Mouse (Mus musculus) liver, embryonic 16.5 days (tissue): ENCODE results near the gene Naa15. TPM values are rescaled to one million over a fixed set of nuclear protein-coding genes. Genes with fewer than 3 reads are reported as not detected.
A peak's percentile ranks its signal among the peaks of the same experiment; 100 is the strongest.
"Not testable (repeated sequence)": the region's sequence is repeated elsewhere in the genome, so short reads cannot be mapped to it uniquely, and the experiment has no call there.

Experiments used
- ATAC-seq: fragments of 200-750 bp; cut with Nextera tagmentation; 2 replicates; pipeline ENCODE4 v1.8.0; 2017; ENCODE audit warnings: low read depth, mild to moderate bottlenecking, moderate number of reproducible peaks, moderate library complexity
- H3K27ac ChIP-seq: fragments of 300-500 bp; sonication (generic); 2 replicates; pipeline ENCODE4 v1.5.1; 2014; ENCODE audit warnings: mild to moderate bottlenecking, low read length
- H3K27me3 ChIP-seq: fragments of 300-500 bp; sonication (generic); 2 replicates; pipeline ENCODE4 v1.6.1; 2014; ENCODE audit warnings: low read depth, low read length, mixed read lengths; ENCODE audit not compliant: control insufficient read depth, insufficient read depth
- H3K36me3 ChIP-seq: fragments of 300-500 bp; sonication (generic); 2 replicates; pipeline ENCODE4 v1.6.1; 2014; ENCODE audit warnings: mild to moderate bottlenecking; ENCODE audit not compliant: control insufficient read depth, insufficient read depth
- H3K4me1 ChIP-seq: fragments of 300-500 bp; sonication (generic); 2 replicates; pipeline ENCODE4 v1.6.1; 2014; ENCODE audit warnings: low read depth, low read length, mixed read lengths; ENCODE audit not compliant: control insufficient read depth
- H3K4me2 ChIP-seq: fragments of 300-500 bp; sonication (generic); 2 replicates; pipeline ENCODE4 v1.6.1; 2014; ENCODE audit warnings: low read depth, low read length, mixed read lengths
- H3K4me3 ChIP-seq: fragments of 300-500 bp; sonication (generic); 2 replicates; pipeline ENCODE4 v1.5.1; 2014; ENCODE audit warnings: low read depth, mild to moderate bottlenecking, low read length
- H3K9ac ChIP-seq: fragments of 300-500 bp; sonication (generic); 2 replicates; pipeline ENCODE4 v1.6.1; 2014; ENCODE audit warnings: low read depth, low read length
- H3K9me3 ChIP-seq: fragments of 300-500 bp; sonication (generic); replicated peaks from 2 replicates; pipeline ENCODE4 v1.6.1; 2016; ENCODE audit warnings: low read length; ENCODE audit not compliant: control insufficient read depth
- WGBS: fragments of 180-500 bp; shearing (Covaris S2); extraction: QIAGEN DNeasy Blood & Tissue Kit; methylation state at CpG from one replicate; pipeline ENCODE4 v1.1.7; 2014; ENCODE audit not compliant: insufficient replicate concordance; 5-methylcytosine and 5-hydroxymethylcytosine counted together
- polyA plus RNA-seq: library from polyadenylated mRNA; unstranded; fragments of >200 nt; fragmentation: Nextera tagmentation; extraction: Ambion mirVana; gene quantifications from 2 replicates; pipeline ENCODE4 v1.2.1, GENCODE M21; 2015

The Naa15 gene
- polyA plus RNA-seq, 1 experiment from 2014 or later, result 16.3 TPM

DNA sequence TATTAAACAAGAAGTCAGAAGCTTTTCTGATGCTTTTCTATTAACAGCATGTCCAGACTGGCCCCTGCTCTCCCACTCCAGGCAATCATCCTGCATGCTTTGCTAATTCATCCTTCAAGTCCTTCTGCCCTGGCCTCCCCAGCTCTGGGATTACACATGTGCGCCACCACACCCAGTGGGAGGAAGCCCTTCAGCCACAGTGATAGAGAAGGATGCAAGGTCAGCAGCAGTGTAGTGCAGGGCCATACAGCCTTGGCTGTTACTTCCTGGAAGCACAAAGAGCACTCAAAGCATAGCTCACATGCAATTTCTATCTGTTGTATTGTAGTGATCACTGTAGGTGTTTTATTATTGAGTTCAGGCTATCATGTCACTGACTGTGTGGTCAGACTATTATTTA is 1.7 kb upstream of the Naa15 start:
- H3K36me3 ChIP-seq, result no peaks in the 10 kb centered on the region
- no peak overlapping the region for H3K9ac ChIP-seq
- no peak overlapping the region for H3K4me3 ChIP-seq
- peaks cover 27% of the 10 kb centered on the region for H3K4me1 ChIP-seq
- H3K4me2 ChIP-seq, result no peak overlapping the region
- WGBS, result 48% methylated on average over 1 of the region's 1 CpGs
- no peak for ATAC-seq
- H3K9me3 ChIP-seq, result no peaks in the 10 kb centered on the region
- no peak overlapping the region for H3K27ac ChIP-seq
- no peaks in the 10 kb centered on the region for H3K27me3 ChIP-seq

GRCm38 (mm10) chr3:51416073-51416363 is 1.1 kb downstream of the Naa15 start:
- Histone ChIP-seq H3K27me3 (no peaks in the 10 kb centered on the region), H3K9me3 (no peaks in the 10 kb centered on the region), H3K4me2 (peak overlapping the region; percentile 82), H3K4me3 (peak overlapping the region; percentile 97), H3K9ac (peak overlapping the region; percentile 97), H3K36me3 (no peaks in the 10 kb centered on the region), H3K4me1 (peaks cover 26% of the 10 kb centered on the region), H3K27ac (peak overlapping the region; percentile 96)
- ATAC-seq, result peak; percentile 53
- under 1% methylated on average over 27 of the region's 30 CpGs for WGBS

- peaks cover 26% of the 10 kb centered on the region for H3K4me1 ChIP-seq
- H3K36me3 ChIP-seq, result no peaks in the 10 kb centered on the region
- ATAC-seq, result peak; percentile 49
- H3K4me3 ChIP-seq, result peak overlapping the region; percentile 97
- peak overlapping the region; percentile 96 for H3K27ac ChIP-seq
- peak overlapping the region; percentile 82 for H3K4me2 ChIP-seq
- H3K9me3 ChIP-seq, result no peaks in the 10 kb centered on the region
- peak overlapping the region; percentile 97 for H3K9ac ChIP-seq
- WGBS, result under 1% methylated on average over 67 of the region's 68 CpGs
- no peaks in the 10 kb centered on the region for H3K27me3 ChIP-seq
These were observed 1.6 kb downstream of the Naa15 start for GRCm38 (mm10) chr3:51416364-51417134.

DNA sequence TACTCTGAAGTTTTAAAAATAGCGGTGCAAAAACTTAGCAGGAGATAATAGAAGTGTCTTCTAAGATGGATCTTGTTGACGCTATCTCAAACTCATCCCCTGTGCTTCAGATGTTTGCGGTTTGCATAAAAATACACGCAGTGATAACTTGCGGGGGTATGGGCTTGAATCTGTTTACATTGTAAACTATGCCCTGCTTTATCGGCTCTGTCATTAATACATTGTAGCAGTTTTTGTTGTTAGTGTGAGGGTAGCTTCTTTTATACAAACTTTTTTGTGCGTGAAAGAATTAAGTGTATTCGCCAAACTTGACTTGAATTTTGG is 2.1 kb downstream of the Naa15 start:
- Histone ChIP-seq H3K9me3 (no peaks in the 10 kb centered on the region), H3K4me1 (peaks cover 26% of the 10 kb centered on the region), H3K4me3 (peak overlapping the region; percentile 97), H3K4me2 (peak overlapping the region; percentile 82), H3K36me3 (no peaks in the 10 kb centered on the region), H3K27ac (peak overlapping the region; percentile 96), H3K27me3 (no peaks in the 10 kb centered on the region), H3K9ac (peak overlapping the region; percentile 97)
- 6% methylated on average over 8 of the region's 8 CpGs for WGBS
- ATAC-seq, result no peak

- no peak for ATAC-seq
These were observed 2.5 kb downstream of the Naa15 start for GRCm38 (mm10) chr3:51417485-51417884.

GRCm38 (mm10) chr3:51417966-51418365 is 3.0 kb downstream of the Naa15 start:
- peak overlapping the region; percentile 23 for H3K4me3 ChIP-seq
- no peaks in the 10 kb centered on the region for H3K27me3 ChIP-seq
- 46% methylated on average over 2 of the region's 2 CpGs for WGBS
- peak overlapping the region; percentile 40; the same call in 1 of the 2 replicates for H3K27ac ChIP-seq
- ATAC-seq, result no peak
- peak overlapping the region; percentile 18; the same call in 1 of the 2 replicates for H3K9ac ChIP-seq
- H3K4me1 ChIP-seq, result peaks cover 25% of the 10 kb centered on the region
- H3K9me3 ChIP-seq, result no peaks in the 10 kb centered on the region
- H3K4me2 ChIP-seq, result peak overlapping the region; percentile 82
- no peaks in the 10 kb centered on the region for H3K36me3 ChIP-seq

More at GRCm38 (mm10) chr3:51417485-51417884, 2.5 kb downstream of the Naa15 start:
- H3K27me3 ChIP-seq, result no peaks in the 10 kb centered on the region
- H3K4me3 ChIP-seq, result peak overlapping the region; percentile 97
- WGBS, result 42% methylated on average over 2 of the region's 2 CpGs
- no peak overlapping the region for H3K27ac ChIP-seq
- H3K9ac ChIP-seq, result no peak overlapping the region; the same call in 1 of the 2 replicates
- H3K4me1 ChIP-seq, result peaks cover 26% of the 10 kb centered on the region
- H3K36me3 ChIP-seq, result no peaks in the 10 kb centered on the region
- H3K4me2 ChIP-seq, result peak overlapping the region; percentile 82
- H3K9me3 ChIP-seq, result no peaks in the 10 kb centered on the region

DNA sequence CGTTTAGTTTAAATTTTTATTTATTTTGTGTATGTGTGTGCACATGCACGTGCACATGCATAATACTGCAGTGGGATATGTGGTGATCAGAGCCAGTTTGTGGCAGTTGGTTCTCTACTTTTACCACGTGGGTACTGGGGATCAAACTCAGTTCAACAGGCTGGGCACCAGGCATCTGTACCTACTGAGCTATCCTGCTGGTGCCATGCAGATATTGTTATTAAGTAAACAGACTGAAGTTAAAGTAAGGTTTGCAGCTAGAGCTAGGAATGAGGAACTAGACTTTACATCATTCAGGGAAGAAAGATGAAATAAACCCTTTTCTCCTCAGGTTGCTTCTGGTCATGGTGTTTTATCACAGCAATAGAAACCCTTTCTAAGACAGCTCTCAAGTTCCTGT is 7.0 kb downstream of the Naa15 start:
- Histone ChIP-seq H3K9me3 (no peaks in the 10 kb centered on the region), H3K27me3 (no peaks in the 10 kb centered on the region), H3K36me3 (no peaks in the 10 kb centered on the region), H3K9ac (no peak overlapping the region), H3K4me2 (no peak overlapping the region), H3K4me3 (no peak overlapping the region), H3K27ac (no peak overlapping the region), H3K4me1 (peaks cover 8% of the 10 kb centered on the region)
- no peak for ATAC-seq
- 45% methylated on average over 3 of the region's 3 CpGs for WGBS

- H3K4me1 ChIP-seq, result no peaks in the 10 kb centered on the region; the same call in 1 of the 2 replicates
- H3K36me3 ChIP-seq, result no peaks in the 10 kb centered on the region
- no peak overlapping the region for H3K9ac ChIP-seq
- no peak overlapping the region for H3K4me2 ChIP-seq
- H3K9me3 ChIP-seq, result no peaks in the 10 kb centered on the region
- no peak overlapping the region for H3K4me3 ChIP-seq
- no peak for ATAC-seq
- H3K27ac ChIP-seq, result no peak overlapping the region
- H3K27me3 ChIP-seq, result no peaks in the 10 kb centered on the region
These were observed 10.4 kb downstream of the Naa15 start for GRCm38 (mm10) chr3:51425394-51425793.

DNA sequence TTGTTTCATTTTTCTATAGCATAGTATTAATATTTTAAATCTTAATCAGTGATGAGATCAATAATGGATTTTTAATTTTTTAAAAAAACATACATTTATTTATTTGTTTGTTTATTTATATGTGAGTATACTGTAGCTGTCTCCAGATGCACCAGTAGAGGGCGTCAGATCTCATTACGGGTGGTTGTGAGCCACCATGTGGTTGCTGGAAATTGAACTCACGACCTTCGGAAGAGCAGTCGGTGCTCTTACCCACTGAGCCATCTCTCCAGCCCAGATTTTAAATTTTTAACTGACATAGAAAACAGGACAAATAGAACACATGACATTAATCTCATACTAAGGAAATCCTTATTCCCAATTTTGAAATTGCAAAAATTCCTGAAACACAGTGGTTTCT is 19.4 kb downstream of the Naa15 start:
- ATAC-seq, H3K9me3 ChIP-seq, H3K27me3 ChIP-seq, H3K4me3 ChIP-seq, H3K36me3 ChIP-seq, H3K4me1 ChIP-seq, H3K27ac ChIP-seq, H3K9ac ChIP-seq, H3K4me2 ChIP-seq: not testable (repeated sequence)
- 75% methylated on average over 5 of the region's 5 CpGs for WGBS
